Mouse (Mus musculus) CH12.LX (cell line): ENCODE measurements around the gene Tbc1d10a. TPM values are rescaled to one million over a fixed set of nuclear protein-coding genes. Genes with fewer than 3 reads are reported as not detected.
A peak's percentile ranks its signal among the peaks of the same experiment; 100 is the strongest.

Experiments used
- DNase-seq: peaks from one replicate; pipeline ENCODE4 v3.0.0-alpha.2; 2013; ENCODE audit errors: extremely low read depth
- H3K27ac ChIP-seq: 2 replicates; pipeline ENCODE4 v1.5.1; 2012; ENCODE audit warnings: low read depth, mild to moderate bottlenecking, control low read depth, moderate library complexity; ENCODE audit not compliant: insufficient read depth
- H3K27me3 ChIP-seq: replicated peaks from 2 replicates; pipeline ENCODE3; 2012; ENCODE audit warnings: inconsistent platforms
- H3K36me3 ChIP-seq, 2 experiments: replicated peaks in 1 of 2; 2 replicates each; pipeline versions ENCODE3 to v1.6.1; 2012; ENCODE audit warnings: inconsistent platforms in 1 of 2, low read length in 1 of 2, mild to moderate bottlenecking in 1 of 2, mixed read lengths in 1 of 2, moderate library complexity in 1 of 2; ENCODE audit not compliant: control insufficient read depth in 1 of 2, insufficient read depth in 1 of 2
- H3K4me1 ChIP-seq, 2 experiments: 2 replicates each; pipeline ENCODE4 v1.6.1; 2012; ENCODE audit warnings: inconsistent platforms in 1 of 2, moderate library complexity in 1 of 2; ENCODE audit not compliant: insufficient read depth in 2 of 2, control insufficient read depth in 1 of 2
- H3K4me2 ChIP-seq: 2 replicates; pipeline ENCODE4 v1.6.1; 2012; ENCODE audit warnings: low read depth, mild to moderate bottlenecking, control low read depth; ENCODE audit not compliant: poor library complexity, insufficient read depth, severe bottlenecking
- H3K4me3 ChIP-seq, 3 experiments: fragments of 150-350 bp in 1 of 3; sonication (generic) in 1 of 3; replicated peaks in 1 of 3; 2 replicates each; pipeline versions ENCODE3 to v1.5.1; 2011 to 2012; ENCODE audit warnings: low read depth in 2 of 3, low read length in 2 of 3, mild to moderate bottlenecking in 2 of 3, moderate library complexity in 2 of 3, control low read depth in 1 of 3, improper control_type of control experiment in 1 of 3, inconsistent platforms in 1 of 3, mixed read lengths in 1 of 3; ENCODE audit not compliant: poor library complexity in 1 of 3
- H3K79me2 ChIP-seq: replicated peaks from 2 replicates; pipeline ENCODE4 v1.6.1; 2012; ENCODE audit warnings: mild to moderate bottlenecking, moderate library complexity; ENCODE audit not compliant: control insufficient read depth, poor library complexity, insufficient read depth, severe bottlenecking; ENCODE audit errors: extremely low read depth
- H3K9ac ChIP-seq: 2 replicates; pipeline ENCODE4 v1.6.1; 2012; ENCODE audit warnings: low read depth, mild to moderate bottlenecking, control low read depth, moderate library complexity; ENCODE audit not compliant: insufficient read depth
- H3K9me3 ChIP-seq: replicated peaks from 2 replicates; pipeline ENCODE3; 2012; ENCODE audit warnings: low read length, inconsistent platforms, mixed read lengths
- CTCF ChIP-seq, 2 experiments: IDR thresholded peaks in 1 of 2; conservative IDR thresholded peaks in 1 of 2; 2 replicates each; pipeline ENCODE4 v1.5.1; 2011 to 2012; ENCODE audit warnings: low read depth in 2 of 2, low read length in 2 of 2, improper control_type of control experiment in 1 of 2, inconsistent platforms in 1 of 2, mild to moderate bottlenecking in 1 of 2, moderate library complexity in 1 of 2
- E2F4 ChIP-seq: IDR thresholded peaks from 2 replicates; pipeline ENCODE4 v1.6.1; 2011; ENCODE audit warnings: low read depth, low read length, improper control_type of control experiment; ENCODE audit not compliant: insufficient replicate concordance
- IRF4 ChIP-seq: IDR thresholded peaks from 2 replicates; pipeline ENCODE4 v1.6.1; 2014; ENCODE audit warnings: low read depth, mild to moderate bottlenecking, inconsistent platforms, low read length, improper control_type of control experiment
- JUN ChIP-seq: IDR thresholded peaks from 2 replicates; pipeline ENCODE4 v1.6.1; 2011; ENCODE audit warnings: low read depth, mild to moderate bottlenecking, low read length, improper control_type of control experiment, moderate library complexity; ENCODE audit not compliant: insufficient read depth
- MAX ChIP-seq: IDR thresholded peaks from 2 replicates; pipeline ENCODE4 v1.6.1; 2011; ENCODE audit warnings: low read length, improper control_type of control experiment
- MAZ ChIP-seq: IDR thresholded peaks from 2 replicates; pipeline ENCODE4 v1.6.1; 2012; ENCODE audit warnings: low read depth, mild to moderate bottlenecking, inconsistent platforms, low read length, improper control_type of control experiment, moderate library complexity
- MEF2A ChIP-seq: IDR thresholded peaks from 2 replicates; pipeline ENCODE4 v1.6.1; 2014; ENCODE audit warnings: low read depth, mild to moderate bottlenecking, inconsistent platforms, low read length, improper control_type of control experiment, borderline replicate concordance
- PAX5 ChIP-seq: IDR thresholded peaks from 2 replicates; pipeline ENCODE4 v1.6.1; 2012; ENCODE audit warnings: low read length, inconsistent platforms, mixed read lengths
- POLR2A ChIP-seq: IDR thresholded peaks from 2 replicates; pipeline ENCODE4 v1.6.1; 2011; ENCODE audit warnings: low read depth, mild to moderate bottlenecking, improper control_type of control experiment, low read length
- POLR2AphosphoS2 ChIP-seq: IDR thresholded peaks from 2 replicates; pipeline ENCODE4 v1.6.1; 2011; ENCODE audit warnings: low read depth, low read length, improper control_type of control experiment
- RAD21 ChIP-seq: IDR thresholded peaks from 2 replicates; pipeline ENCODE4 v1.6.1; 2011; ENCODE audit warnings: low read depth, mild to moderate bottlenecking, low read length, improper control_type of control experiment, moderate library complexity
- RCOR1 ChIP-seq: conservative IDR thresholded peaks from 2 replicates; pipeline ENCODE4 v1.6.1; 2012; ENCODE audit warnings: low read depth, mild to moderate bottlenecking, inconsistent platforms, low read length, improper control_type of control experiment
- SMC3 ChIP-seq: IDR thresholded peaks from 2 replicates; pipeline ENCODE4 v1.6.1; 2011; ENCODE audit warnings: low read depth, low read length, improper control_type of control experiment
- ZC3H11A ChIP-seq: IDR thresholded peaks from 2 replicates; pipeline ENCODE4 v1.6.1; 2012; ENCODE audit warnings: low read depth, mild to moderate bottlenecking, inconsistent platforms, low read length, improper control_type of control experiment
- ZMIZ1 ChIP-seq: IDR thresholded peaks from 2 replicates; pipeline ENCODE4 v1.6.1; 2012; ENCODE audit warnings: low read depth, mild to moderate bottlenecking, inconsistent platforms, low read length, improper control_type of control experiment
- ZNF384 ChIP-seq: IDR thresholded peaks from 2 replicates; pipeline ENCODE4 v1.6.1; 2012; ENCODE audit warnings: low read depth, low read length, improper control_type of control experiment, inconsistent platforms
- dilution Hi-C: fragments of 300-500 bp; cut with MboI; formaldehyde crosslinking; loops from 2 replicates; pipeline ENCODE4 v1.14.3; 2020; ENCODE audit warnings: low sequenced_read_pairs; ENCODE audit not compliant: extremely low pct_unique_long_range_greater_than_20kb, extremely low pct_ligation_motif_present
- in situ Hi-C: fragments of 300-500 bp; cut with MboI; formaldehyde crosslinking; loops from 3 replicates; pipeline ENCODE4 v1.14.3; 2019; ENCODE audit warnings: low sequenced_read_pairs, low pct_ligation_motif_present, low pct_unique_long_range_greater_than_20kb, mixed read lengths
- polyA plus RNA-seq: library from polyadenylated mRNA; unstranded; fragments of >175 nt; gene quantifications from 2 replicates; pipeline ENCODE4 v1.2.1, GENCODE M21; 2012; ENCODE audit warnings: low read depth; ENCODE audit not compliant: insufficient read length
- total RNA-seq, 2 experiments: library from RNA; depleted of rRNA; stranded (reverse); fragments of 300-350 nt in 1 of 2; fragments of >200 nt in 1 of 2; gene quantifications; 2 replicates each; pipeline ENCODE4 v1.2.3; 2012 to 2014

The Tbc1d10a gene
- total and polyA plus RNA-seq, 3 experiments: 30.3 to 33.9 (median 33.5) TPM

GRCm38 (mm10) chr11:4183511-4183910 lies 3.1 kb upstream of the Tbc1d10a start:
- H3K9me3 ChIP-seq: no peaks in the 10 kb centered on the region
- TF ChIP-seq RCOR1: no peak
- TF ChIP-seq ZMIZ1: no peak
- 0 out of 2 replicates have a peak, but pooled peaks have one; percentile 20 for TF ChIP-seq POLR2AphosphoS2
- no peak for TF ChIP-seq JUN
- TF ChIP-seq, all 38 proteins: peak for 1
- dilution Hi-C loops: no loop called here

GRCm38 (mm10) chr11:4184251-4184952 lies 2.2 kb upstream of the Tbc1d10a start:
- Histone ChIP-seq H3K4me1 (peaks cover 6 to 26% of the 10 kb centered on the region in 2 experiments), H3K27me3 (no peaks in the 10 kb centered on the region), H3K4me3 (no peak overlapping the region), H3K9me3 (no peaks in the 10 kb centered on the region), H3K9ac (no peak overlapping the region), H3K27ac (no peak overlapping the region), H3K36me3 (peaks cover 35 to 57% of the 10 kb centered on the region in 2 experiments), H3K79me2 (peaks cover 15% of the 10 kb centered on the region; the same call in 1 of the 2 replicates), H3K4me2 (no peak overlapping the region)
- in situ Hi-C loops (no loop called here), dilution Hi-C loops (no loop called here)
- no peak for DNase-seq
- TF ChIP-seq SMC3: peak; percentile 75
- TF ChIP-seq ZNF384: peak; percentile 92
- TF ChIP-seq MAX: no peak
- TF ChIP-seq IRF4: 0 out of 2 replicates have a peak, but pooled peaks have one; percentile 21
- no peak for TF ChIP-seq MAZ
- no peak for TF ChIP-seq MEF2A
- no peak for TF ChIP-seq POLR2A
- peak; percentile 51 for TF ChIP-seq ZC3H11A
- TF ChIP-seq RAD21: peak; percentile 59
- TF ChIP-seq E2F4: no peak
- TF ChIP-seq CTCF (conservative IDR thresholded peaks at IDR 0.05 in 1 of 2, IDR thresholded peaks at IDR 0.05 in 1 of 2; ENCODE audit: low read depth in 2 of 2, low read length in 2 of 2): peak in 1 of 2 experiments; percentile 66; a peak in 2 of 4 replicates
- TF ChIP-seq PAX5: no peak
- no peak for TF ChIP-seq ZMIZ1

More at GRCm38 (mm10) chr11:4183511-4183910, 3.1 kb upstream of the Tbc1d10a start:
- H3K4me2 ChIP-seq: no peak overlapping the region
- H3K27ac ChIP-seq: no peak overlapping the region
- H3K4me3 ChIP-seq: no peak overlapping the region
- H3K4me1 ChIP-seq: peaks cover 6 to 17% of the 10 kb centered on the region in 2 experiments
- no peak for DNase-seq
- in situ Hi-C loops: no loop called here
- no peak overlapping the region for H3K9ac ChIP-seq
- H3K79me2 ChIP-seq: peaks cover 14% of the 10 kb centered on the region; the same call in 1 of the 2 replicates
- no peaks in the 10 kb centered on the region for H3K27me3 ChIP-seq
- peaks cover 44 to 58% of the 10 kb centered on the region in 2 experiments for H3K36me3 ChIP-seq
